Mouse (Mus musculus) left cerebral cortex, postnatal 36 days (tissue): Measurements from ENCODE around the gene Akr1c20. TPM values are rescaled to one million over a fixed set of nuclear protein-coding genes. Genes with fewer than 3 reads are reported as not detected.

Source experiments
- DNase-seq, 2 experiments: peaks; one replicate each; pipeline ENCODE4 v3.0.0; 2021 to 2022; ENCODE audit warnings: low spot score in 2 of 2, mixed read lengths in 1 of 2
- intact Hi-C: fragments of 180-260 bp; cut with DNase I; formaldehyde crosslinking; loops from one replicate; pipeline ENCODE4 v1.15.1; 2025
- total RNA-seq, 2 experiments: library from RNA; stranded (reverse); gene quantifications; 2 replicates each; pipeline ENCODE4 v1.2.3; 2021

Akr1c20 gene
- not detected for total RNA-seq

GRCm38 (mm10) chr13:4523201-4523838, at the start of gene Akr1c20:
Akr1c20 (minus strand) TSS chr13:4523345.
- intact Hi-C loops, result no loop called here
- DNase-seq, result no peak

- intact Hi-C loops, result no loop called here
- no peak for DNase-seq
Observed at GRCm38 (mm10) chr13:4565996-4566395, 42.9 kb upstream of the Akr1c20 start.

- intact Hi-C loops, result no loop called here
- no peak for DNase-seq
Observed at GRCm38 (mm10) chr13:4560500-4560899, 37.4 kb upstream of the Akr1c20 start.

- intact Hi-C loops, result no loop called here
- DNase-seq, result no peak
Observed at GRCm38 (mm10) chr13:4559143-4559542, 36.0 kb upstream of the Akr1c20 start.

GRCm38 (mm10) chr13:4514811-4515210, 8.3 kb downstream of the Akr1c20 start:
- DNase-seq, result no peak
- intact Hi-C loops, result no loop called here

- intact Hi-C loops, result no loop called here
- DNase-seq, result no peak
Observed at GRCm38 (mm10) chr13:4467896-4468295, 55.2 kb downstream of the Akr1c20 start.

- intact Hi-C loops, result no loop called here
- no peak for DNase-seq
Observed at GRCm38 (mm10) chr13:4465641-4466040, 57.5 kb downstream of the Akr1c20 start.

Other genes starting within 250 kb of the Akr1c20 start
- gene Akr1c12, start 243.9 kb downstream of the Akr1c20 start, total RNA-seq, result not detected
- gene Akr1c6, start 89.0 kb downstream of the Akr1c20 start, total RNA-seq, result not detected
- gene Akr1c21, start 50.7 kb upstream of the Akr1c20 start, total RNA-seq, result not detected
- gene Akr1e1, start 85.8 kb upstream of the Akr1c20 start, total RNA-seq, result 10 to 100 TPM; 16.1 to 21.2 TPM